18 mouse cellular contexts compared by ENCODE assay signal in genomic region chr16:6147957-6148356, GRCm38 (mm10).
DNase-seq lines count a peak whose midpoint lies in the region; TF ChIP-seq lines count a peak whose summit lies in the region.
"Had no signal": no experiment of that assay in that cellular context is flagged by ENCODE, and none has a peak within 500 bp of the region (broad histone marks: within the 10 kb centered on the region; RNA-seq: fewer than 3 reads in every experiment).

No protein-coding gene starts in this region.

- no peak for TF ChIP-seq CTCF in layer of hippocampus, adult 2 months (conservative IDR thresholded peaks at IDR 0.05)

- intact Hi-C loops in left cerebral cortex, postnatal 36 days (cut with DNase I), result no loop called here

- H3K4me3 ChIP-seq in layer of hippocampus, adult 2 months, result no peak overlapping the region
- H3K4me3 ChIP-seq: embryonic facial prominence, embryonic 13.5 days; heart, embryonic 12.5 days; hindbrain, embryonic 13.5 days; limb, embryonic 12.5 days; liver, embryonic 13.5 days; neural tube, embryonic 12.5 days had no signal

- H3K27ac ChIP-seq in layer of hippocampus, adult 2 months, result peak overlapping the region; percentile 70
- H3K27ac ChIP-seq: embryonic facial prominence, embryonic 13.5 days; hindbrain, embryonic 13.5 days; limb, embryonic 12.5 days; liver, embryonic 13.5 days; neural tube, embryonic 12.5 days had no signal

- peak; percentile 20 to 75 for DNase-seq in layer of hippocampus, adult 18-20 months (ENCODE audit: low spot score in 2 of 2)
- no peak for DNase-seq in layer of hippocampus, postnatal 25 days (ENCODE audit: extremely low spot score in 1 of 2, low spot score in 1 of 2)
- peak; percentile 39 to 40 for DNase-seq in right cerebral cortex, adult 2 months (ENCODE audit: low spot score in 2 of 2)
- DNase-seq in right cerebral cortex, postnatal 10 days (ENCODE audit: low spot score in 2 of 2), result no peak
- peak; percentile 31 to 49 for DNase-seq in layer of hippocampus, adult 2 months (ENCODE audit: low spot score in 2 of 2)
- peak; percentile 19 to 41 for DNase-seq in left cerebral cortex, postnatal 36 days (ENCODE audit: low spot score in 2 of 2)
- no peak for DNase-seq in embryo, embryonic 10.5 days (ENCODE audit: low spot score)
- no peak for DNase-seq in cerebellum, adult 8-10 months
- DNase-seq: cerebellum, adult 9-10 months; gastrocnemius, postnatal 10 days; heart, postnatal 14 days; liver, embryonic 13.5 days; thymus, postnatal 4 days had no signal

Comparison
In these comparisons a context has a peak if more than half of its experiments do, and no peak if none do; other contexts are left out.
1. DNase-seq: peak in layer of hippocampus, adult 18-20 months (2 of 2), right cerebral cortex, adult 2 months (2 of 2), layer of hippocampus, adult 2 months (2 of 2) and left cerebral cortex, postnatal 36 days (2 of 2); none in layer of hippocampus, postnatal 25 days (0 of 2), right cerebral cortex, postnatal 10 days (0 of 2), embryo, embryonic 10.5 days (single experiment) and cerebellum, adult 8-10 months (single experiment).